Mouse (Mus musculus): ENCODE data around the gene Erich6b.

Erich6b gene

DNA sequence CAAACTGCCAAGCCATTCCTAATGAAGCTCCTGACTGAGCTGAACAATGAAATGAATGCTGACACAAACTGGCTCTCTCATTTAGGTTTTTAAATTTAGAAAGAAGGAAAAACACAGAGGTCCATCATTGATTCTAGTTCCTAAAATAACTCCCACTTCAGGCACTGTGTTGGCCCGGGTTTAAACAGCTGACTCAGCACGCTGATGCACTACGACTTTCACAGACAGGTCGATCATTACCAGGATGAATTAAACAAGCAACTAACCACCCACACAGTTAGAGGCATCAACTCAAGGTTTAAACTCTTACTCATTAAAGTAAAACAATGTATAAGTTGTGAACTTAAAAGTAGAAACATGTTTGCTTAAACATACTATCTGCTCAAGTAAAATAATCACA is 64.6 kb downstream of the Erich6b start:
- intact Hi-C loops (cut with DNase I), result no loop called here

DNA sequence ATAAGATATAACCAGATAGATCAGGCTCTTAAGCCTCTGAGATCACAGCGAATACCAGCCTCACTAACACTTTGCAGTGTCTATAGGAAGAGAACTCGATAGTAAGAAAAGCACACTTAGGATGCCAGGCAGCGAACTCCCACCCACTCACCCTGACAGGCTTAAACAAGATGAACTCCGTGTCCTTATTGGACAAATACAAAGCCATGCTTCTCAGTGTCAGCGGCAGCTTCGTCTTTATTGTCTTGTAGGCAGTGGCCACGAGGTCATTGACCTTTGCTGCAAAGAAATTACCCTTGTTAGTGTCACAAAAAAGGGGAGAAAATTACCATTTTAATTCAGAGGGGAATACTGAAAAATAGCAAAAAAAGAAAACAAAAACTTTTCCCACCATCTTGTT is 65.7 kb downstream of the Erich6b start:
- intact Hi-C loops (cut with DNase I), result no loop called here

DNA sequence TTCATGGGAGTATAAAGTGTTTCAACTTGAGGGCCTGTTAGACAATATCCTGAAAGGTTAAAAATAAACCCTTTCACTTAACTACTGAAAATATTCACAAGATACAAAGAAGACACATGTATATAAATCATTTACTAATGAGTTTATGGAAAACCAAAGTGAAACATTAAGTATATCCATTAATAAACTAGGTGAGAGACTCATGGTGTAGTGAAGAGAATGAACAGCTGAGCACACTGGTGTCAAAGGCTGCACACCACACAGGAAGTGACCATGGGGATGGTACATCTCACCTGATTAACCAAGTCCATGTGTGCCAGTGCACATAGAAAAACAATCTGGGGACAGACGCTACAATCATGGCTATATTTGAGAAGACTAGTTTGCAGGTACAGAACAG is 66.9 kb downstream of the Erich6b start:
- intact Hi-C loops (cut with DNase I), result no loop called here

DNA sequence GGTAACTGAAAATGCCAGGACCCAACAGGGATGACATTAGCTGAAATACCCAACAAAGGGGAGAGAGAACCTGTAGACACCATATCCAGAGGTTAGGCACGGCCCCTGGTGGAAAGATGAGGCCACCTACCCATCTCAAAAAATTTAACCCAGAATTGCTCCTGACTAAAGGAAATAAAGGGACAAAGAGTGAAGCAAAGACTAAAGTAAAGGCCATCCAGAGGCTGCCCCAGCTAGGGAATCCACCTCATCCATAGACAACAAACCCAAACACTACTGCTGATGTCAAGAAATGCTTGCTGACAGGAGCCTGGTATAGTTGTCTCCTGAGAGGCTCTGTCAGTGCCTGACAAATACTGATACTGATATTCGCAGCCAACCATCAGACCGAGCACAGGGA is 69.7 kb downstream of the Erich6b start:
- intact Hi-C loops (cut with DNase I), result loop anchor here (10.0 kb wide), 1 partner anchor 367 kb away; no protein-coding TSS in a partner anchor

DNA sequence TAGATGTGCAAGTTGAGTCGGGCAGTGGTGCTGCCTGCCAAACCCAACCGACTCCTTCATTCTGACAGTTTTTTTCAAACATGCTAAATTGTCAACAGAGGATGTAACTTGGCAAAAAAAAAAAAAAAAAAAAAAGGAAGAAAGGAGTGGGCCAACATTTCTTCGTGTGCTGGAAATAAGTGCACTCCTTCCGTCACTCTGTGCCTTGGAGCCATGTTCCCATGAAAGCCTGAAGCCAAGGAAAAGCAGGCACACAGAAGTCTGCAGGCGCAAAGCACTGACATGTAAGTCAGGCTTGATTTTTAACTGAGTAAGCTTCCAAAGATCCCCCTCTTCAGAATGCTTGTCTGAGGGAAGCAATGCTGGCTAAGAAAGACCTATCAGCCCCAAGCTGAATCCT is 70.6 kb downstream of the Erich6b start:
- intact Hi-C loops (cut with DNase I), result loop anchor here (10.0 kb wide), 1 partner anchor 368 kb away; no protein-coding TSS in a partner anchor

DNA sequence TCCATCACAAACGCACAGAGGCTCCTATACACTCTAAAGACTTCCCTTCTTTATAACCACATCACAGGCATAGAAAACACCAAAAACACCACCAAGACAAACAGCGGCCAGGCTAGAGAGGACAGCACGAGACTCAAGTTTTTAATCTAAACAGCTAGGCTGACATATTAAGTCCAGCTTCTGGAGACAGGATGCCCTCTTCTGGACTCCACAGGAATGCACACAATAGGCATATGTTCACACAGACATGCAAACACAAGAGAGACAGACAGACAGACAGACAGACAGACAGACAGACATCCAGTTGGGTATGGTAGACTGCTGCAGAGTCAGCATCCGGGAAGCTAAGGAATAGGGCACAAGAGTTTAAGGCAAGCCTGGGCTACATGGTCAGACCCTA is 71.6 kb downstream of the Erich6b start:
- intact Hi-C loops (cut with DNase I), result loop anchor here (10.0 kb wide), 1 partner anchor 369 kb away; no protein-coding TSS in a partner anchor

DNA sequence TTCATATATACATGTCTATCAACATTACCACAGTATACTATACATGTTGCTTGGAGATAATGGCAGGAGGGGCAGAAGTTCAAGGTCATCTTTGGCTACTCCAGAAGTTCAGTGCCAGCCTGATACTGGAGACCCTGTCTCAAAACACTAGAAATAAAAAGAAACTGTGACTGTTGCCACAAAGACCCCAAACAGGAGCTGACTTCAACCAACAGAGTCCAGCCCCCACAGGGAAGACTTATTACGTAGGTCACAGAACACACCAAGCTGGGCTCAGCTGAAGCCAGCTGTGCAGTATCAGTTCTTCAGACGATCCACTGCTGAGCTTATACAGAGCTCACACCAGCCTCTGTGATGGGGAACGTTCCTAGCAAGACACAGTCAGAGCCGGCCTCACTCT is 74.4 kb downstream of the Erich6b start:
- intact Hi-C loops (cut with DNase I), result loop anchor here (10.0 kb wide), 1 partner anchor 372 kb away; no protein-coding TSS in a partner anchor
